Mouse (Mus musculus): ENCODE data around the gene Patl2. TPM values are rescaled to one million over a fixed set of nuclear protein-coding genes. Genes with fewer than 3 reads are reported as not detected.
A peak's percentile ranks its signal among the peaks of the same experiment; 100 is the strongest.

Gene Patl2
- total and polyA plus RNA-seq, 2 experiments from 2014 or later: 0.05 TPM; not detected in 1

- WGBS: 38% methylated on average over 6 of the region's 6 CpGs
These were observed 39.3 kb downstream of the Patl2 start for GRCm38 (mm10) chr2:122146687-122147086.

GRCm38 (mm10) chr2:122145756-122146155 is 40.2 kb downstream of the Patl2 start:
- Histone ChIP-seq H3K9me3 (replicated peaks; ENCODE audit: control insufficient read depth, low read length) (no peaks in the 10 kb centered on the region), H3K27ac (ENCODE audit: low read depth) (no peak overlapping the region), H3K4me1 (ENCODE audit: control insufficient read depth, insufficient read depth) (peaks cover 5% of the 10 kb centered on the region; the same call in 1 of the 2 replicates), H3K4me3 (ENCODE audit: low read depth, low read length) (no peak overlapping the region), H3K4me2 (ENCODE audit: low read depth, low read length) (no peak overlapping the region), H3K27me3 (ENCODE audit: control insufficient read depth, insufficient read depth, low read length) (no peaks in the 10 kb centered on the region), H3K9ac (replicated peaks; ENCODE audit: low read depth, low read length) (no peak overlapping the region), H3K36me3 (replicated peaks; ENCODE audit: control insufficient read depth, insufficient read depth, low read length) (0 out of 2 replicates have a peak, but pooled peaks cover 1% of the 10 kb centered on the region)
- TF ChIP-seq EP300 (IDR thresholded peaks at IDR 0.05; ENCODE audit: low read depth) (no peak), CTCF (IDR thresholded peaks at IDR 0.05; ENCODE audit: low read depth) (no peak)
- 74% methylated on average over 4 of the region's 4 CpGs for whole genome bisulfite sequencing
- DNase-seq (ENCODE audit: low spot score) (no peak), ATAC-seq (ENCODE audit: insufficient read depth, low read depth) (no peak)

More at GRCm38 (mm10) chr2:122146687-122147086, 39.3 kb downstream of the Patl2 start:
- Histone ChIP-seq H3K4me3 (ENCODE audit: low read depth, low read length) (peak overlapping the region; percentile 76; the same call in 1 of the 2 replicates), H3K36me3 (replicated peaks; ENCODE audit: control insufficient read depth, insufficient read depth, low read length) (peaks cover 10% of the 10 kb centered on the region), H3K9me3 (replicated peaks; ENCODE audit: control insufficient read depth, low read length) (no peaks in the 10 kb centered on the region), H3K9ac (replicated peaks; ENCODE audit: low read depth, low read length) (no peak overlapping the region), H3K4me2 (ENCODE audit: low read depth, low read length) (peak overlapping the region; percentile 79), H3K4me1 (ENCODE audit: control insufficient read depth, insufficient read depth) (peaks cover 5% of the 10 kb centered on the region; the same call in 1 of the 2 replicates), H3K27me3 (ENCODE audit: control insufficient read depth, insufficient read depth, low read length) (no peaks in the 10 kb centered on the region), H3K27ac (ENCODE audit: low read depth) (peak overlapping the region; percentile 72)
- ATAC-seq (ENCODE audit: insufficient read depth, low read depth) (no peak), DNase-seq (ENCODE audit: low spot score) (no peak)
- TF ChIP-seq CTCF (IDR thresholded peaks at IDR 0.05; ENCODE audit: low read depth) (no peak), EP300 (IDR thresholded peaks at IDR 0.05; ENCODE audit: low read depth) (no peak)

GRCm38 (mm10) chr2:122143111-122143510 is 42.9 kb downstream of the Patl2 start:
- no peak for TF ChIP-seq EP300 (IDR thresholded peaks at IDR 0.05; ENCODE audit: low read depth)
- TF ChIP-seq CTCF (IDR thresholded peaks at IDR 0.05; ENCODE audit: low read depth): no peak
- H3K27me3 ChIP-seq (ENCODE audit: control insufficient read depth, insufficient read depth, low read length): no peaks in the 10 kb centered on the region
- no peak overlapping the region for H3K4me3 ChIP-seq (ENCODE audit: low read depth, low read length)
- no peaks in the 10 kb centered on the region for H3K9me3 ChIP-seq (replicated peaks; ENCODE audit: control insufficient read depth, low read length)
- ATAC-seq (ENCODE audit: insufficient read depth, low read depth): no peak
- 80% methylated on average over 3 of the region's 3 CpGs for WGBS
- H3K4me2 ChIP-seq (ENCODE audit: low read depth, low read length): no peak overlapping the region
- H3K4me1 ChIP-seq (ENCODE audit: control insufficient read depth, insufficient read depth): no peaks in the 10 kb centered on the region
- H3K27ac ChIP-seq (ENCODE audit: low read depth): no peak overlapping the region
- no peaks in the 10 kb centered on the region for H3K36me3 ChIP-seq (replicated peaks; ENCODE audit: control insufficient read depth, insufficient read depth, low read length)
- DNase-seq (ENCODE audit: low spot score): no peak
- no peak overlapping the region for H3K9ac ChIP-seq (replicated peaks; ENCODE audit: low read depth, low read length)

- H3K4me2 ChIP-seq (ENCODE audit: low read depth, low read length): no peak overlapping the region
- H3K9ac ChIP-seq (replicated peaks; ENCODE audit: low read depth, low read length): no peak overlapping the region
- 60% methylated on average over 5 of the region's 5 CpGs for WGBS
- H3K4me1 ChIP-seq (ENCODE audit: control insufficient read depth, insufficient read depth): no peaks in the 10 kb centered on the region
- no peak overlapping the region for H3K27ac ChIP-seq (ENCODE audit: low read depth)
- no peak for TF ChIP-seq EP300 (IDR thresholded peaks at IDR 0.05; ENCODE audit: low read depth)
- no peak for TF ChIP-seq CTCF (IDR thresholded peaks at IDR 0.05; ENCODE audit: low read depth)
- no peaks in the 10 kb centered on the region for H3K36me3 ChIP-seq (replicated peaks; ENCODE audit: control insufficient read depth, insufficient read depth, low read length)
- H3K9me3 ChIP-seq (replicated peaks; ENCODE audit: control insufficient read depth, low read length): no peaks in the 10 kb centered on the region
- H3K27me3 ChIP-seq (ENCODE audit: control insufficient read depth, insufficient read depth, low read length): no peaks in the 10 kb centered on the region
- ATAC-seq (ENCODE audit: insufficient read depth, low read depth) (no peak), DNase-seq (ENCODE audit: low spot score) (no peak)
- H3K4me3 ChIP-seq (ENCODE audit: low read depth, low read length): no peak overlapping the region
These were observed 44.5 kb downstream of the Patl2 start for GRCm38 (mm10) chr2:122141332-122141967.

- Histone ChIP-seq H3K9me3 (replicated peaks; ENCODE audit: control insufficient read depth, low read length) (no peaks in the 10 kb centered on the region), H3K4me2 (ENCODE audit: low read depth, low read length) (no peak overlapping the region), H3K4me1 (ENCODE audit: control insufficient read depth, insufficient read depth) (no peaks in the 10 kb centered on the region), H3K36me3 (replicated peaks; ENCODE audit: control insufficient read depth, insufficient read depth, low read length) (no peaks in the 10 kb centered on the region), H3K9ac (replicated peaks; ENCODE audit: low read depth, low read length) (no peak overlapping the region), H3K27me3 (ENCODE audit: control insufficient read depth, insufficient read depth, low read length) (no peaks in the 10 kb centered on the region), H3K27ac (ENCODE audit: low read depth) (no peak overlapping the region), H3K4me3 (ENCODE audit: low read depth, low read length) (no peak overlapping the region)
- 58% methylated on average over 2 of the region's 2 CpGs for WGBS
- TF ChIP-seq EP300 (IDR thresholded peaks at IDR 0.05; ENCODE audit: low read depth): no peak
- TF ChIP-seq CTCF (IDR thresholded peaks at IDR 0.05; ENCODE audit: low read depth): no peak
- DNase-seq (ENCODE audit: low spot score) (no peak), ATAC-seq (ENCODE audit: insufficient read depth, low read depth) (no peak)
These were observed 45.2 kb downstream of the Patl2 start for GRCm38 (mm10) chr2:122140815-122141214.

Data from heart, postnatal 0 days (tissue).